Mouse (Mus musculus) liver, adult 2 months (tissue): ENCODE data around the gene Kcng1.

ENCODE experiments used
- CTCF ChIP-seq: fragments of 200-500 bp; IDR thresholded peaks from 2 replicates; pipeline ENCODE4 v1.5.1; 2011; ENCODE audit warnings: low read depth, low read length, control low read depth
- POLR2A ChIP-seq: fragments of 200-500 bp; IDR thresholded peaks from 2 replicates; pipeline ENCODE4 v1.6.1; 2011; ENCODE audit warnings: low read length, control low read depth; ENCODE audit not compliant: insufficient read depth; ENCODE audit errors: extremely low read depth

DNA sequence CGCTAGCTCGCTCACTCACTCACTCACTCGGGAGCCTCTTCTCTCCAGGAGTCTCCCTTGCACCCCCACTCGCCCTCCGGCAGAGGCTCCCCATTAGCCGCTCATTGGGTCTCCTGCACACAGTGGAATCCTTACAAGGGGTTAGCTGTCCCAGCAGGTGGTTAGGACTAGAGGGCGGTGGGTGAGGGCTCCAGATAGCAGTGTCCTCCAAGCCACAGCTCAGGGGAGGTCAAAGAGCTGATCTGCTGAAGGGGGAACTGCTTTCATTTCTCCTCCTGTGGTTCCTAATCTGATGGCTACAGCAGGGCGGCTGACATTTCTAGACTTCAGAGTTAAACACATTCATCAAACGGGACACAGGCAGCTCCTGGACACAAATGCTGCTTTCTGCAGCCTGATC is 8.1 kb downstream of the Kcng1 start:
- TF ChIP-seq CTCF (no peak), POLR2A (no peak)
